Comparison of ENCODE assay signal across 26 mouse cellular contexts in genomic region chr19:23768864-23769263, GRCm38 (mm10). TPM values are rescaled to one million over a fixed set of nuclear protein-coding genes. Genes with fewer than 3 reads are reported as not detected.
A peak's percentile ranks its signal among the peaks of the same experiment; 100 is the strongest.
DNase-seq lines count a peak whose midpoint lies in the region; ATAC-seq lines count a peak whose summit lies in the region.
"Had no signal": no experiment of that assay in that cellular context is flagged by ENCODE, and none has a peak within 500 bp of the region (broad histone marks: within the 10 kb centered on the region; RNA-seq: fewer than 3 reads in every experiment).

No protein-coding gene starts in this region.

- 62% methylated on average over 5 of the region's 5 CpGs for WGBS in heart, embryonic 10.5 days
- WGBS in kidney, embryonic 16.5 days: 39% methylated on average over 5 of the region's 5 CpGs

- no peak overlapping the region for H3K4me3 ChIP-seq in heart, embryonic 10.5 days
- no peak overlapping the region for H3K4me3 ChIP-seq in kidney, embryonic 16.5 days (ENCODE audit: low read length)
- H3K4me3 ChIP-seq: embryonic facial prominence, embryonic 10.5 days; embryonic facial prominence, embryonic 13.5 days; erythroblast, embryonic 14.5 days; forebrain, embryonic 12.5 days; forebrain, embryonic 15.5 days; heart, adult 2 months; hindbrain, embryonic 12.5 days; hindbrain, embryonic 15.5 days had no signal

- DNase-seq in heart, adult 11 months: peak; percentile 29
- DNase-seq in heart, embryonic 10.5 days (ENCODE audit: low spot score): no peak
- no peak for DNase-seq in kidney, adult 9 months
- peak; percentile 7 for DNase-seq in kidney, postnatal 14 days
- DNase-seq in kidney, postnatal 36 days: no peak
- DNase-seq in testis, postnatal 10 days (ENCODE audit: low spot score): peak; percentile 33
- no peak for DNase-seq in testis, postnatal 14 days (ENCODE audit: low spot score)
- DNase-seq: adrenal gland, postnatal 10 days; adrenal gland, postnatal 36 days; B cell, adult 2 months; cerebellum, adult 9-10 months; cerebellum, postnatal 14 days; gastrocnemius, postnatal 25 days; heart, adult 2 months had no signal

- no peaks in the 10 kb centered on the region for H3K4me1 ChIP-seq in heart, embryonic 10.5 days
- no peaks in the 10 kb centered on the region for H3K4me1 ChIP-seq in kidney, embryonic 16.5 days (ENCODE audit: insufficient read depth, low read length)
- H3K4me1 ChIP-seq: embryonic facial prominence, embryonic 13.5 days had no signal

- no peaks in the 10 kb centered on the region for H3K9me3 ChIP-seq in heart, embryonic 10.5 days
- H3K9me3 ChIP-seq in kidney, embryonic 16.5 days (ENCODE audit: low read length): no peaks in the 10 kb centered on the region
- H3K9me3 ChIP-seq: embryonic facial prominence, embryonic 13.5 days; forebrain, embryonic 12.5 days; forebrain, embryonic 15.5 days; G1E; hindbrain, embryonic 12.5 days; hindbrain, embryonic 15.5 days had no signal

- H3K27me3 ChIP-seq in heart, embryonic 10.5 days (ENCODE audit: insufficient read depth, poor library complexity, severe bottlenecking): no peaks in the 10 kb centered on the region
- H3K27me3 ChIP-seq in kidney, embryonic 16.5 days (ENCODE audit: insufficient read depth, low read length): no peaks in the 10 kb centered on the region
- H3K27me3 ChIP-seq: CH12.LX; forebrain, embryonic 15.5 days; hindbrain, embryonic 12.5 days; hindbrain, embryonic 15.5 days had no signal

- H3K36me3 ChIP-seq in heart, embryonic 10.5 days: no peaks in the 10 kb centered on the region
- no peaks in the 10 kb centered on the region for H3K36me3 ChIP-seq in kidney, embryonic 16.5 days (ENCODE audit: insufficient read depth, low read length)
- H3K36me3 ChIP-seq: embryonic facial prominence, embryonic 10.5 days; embryonic facial prominence, embryonic 13.5 days; forebrain, embryonic 12.5 days; forebrain, embryonic 15.5 days; G1E; hindbrain, embryonic 12.5 days; hindbrain, embryonic 15.5 days had no signal

- no peak overlapping the region for H3K9ac ChIP-seq in kidney, embryonic 16.5 days (replicated peaks; ENCODE audit: low read length)
- H3K9ac ChIP-seq: embryonic facial prominence, embryonic 13.5 days; forebrain, embryonic 12.5 days; forebrain, embryonic 15.5 days; hindbrain, embryonic 12.5 days; hindbrain, embryonic 15.5 days had no signal

- peak; percentile 63; the same call in 1 of the 2 replicates for ATAC-seq in kidney, embryonic 16.5 days (ENCODE audit: low FRiP score, low TSS enrichment)
- ATAC-seq: forebrain, embryonic 15.5 days; Patski had no signal

- no peak overlapping the region for H3K27ac ChIP-seq in heart, embryonic 10.5 days
- peak overlapping the region; percentile 17; the same call in 1 of the 2 replicates for H3K27ac ChIP-seq in kidney, embryonic 16.5 days (ENCODE audit: low read length)
- H3K27ac ChIP-seq: embryonic facial prominence, embryonic 10.5 days; embryonic facial prominence, embryonic 13.5 days; forebrain, embryonic 12.5 days; forebrain, embryonic 15.5 days; heart, adult 2 months; hindbrain, embryonic 12.5 days; hindbrain, embryonic 15.5 days had no signal

- 0 out of 2 replicates have a peak overlapping the region, but pooled peaks have one; percentile 0 for H3K4me2 ChIP-seq in kidney, embryonic 16.5 days (replicated peaks; ENCODE audit: low read depth, low read length)
- H3K4me2 ChIP-seq: embryonic facial prominence, embryonic 13.5 days; forebrain, embryonic 12.5 days; forebrain, embryonic 15.5 days; heart, embryonic 11.5 days; hindbrain, embryonic 12.5 days; hindbrain, embryonic 15.5 days had no signal

RNA-seq across cellular contexts. Expression of gene Apba1, which starts 10.2 kb away (rescaled TPM):
- polyA plus RNA-seq in heart, embryonic 10.5 days (2016; fragmentation: Nextera tagmentation; extraction: Ambion mirVana): 0.25 and 0.28 TPM in 2 replicates
- 0.91 and 1.1 TPM in 2 replicates for polyA plus RNA-seq in kidney, embryonic 16.5 days (2015; fragmentation: Nextera tagmentation; extraction: Ambion mirVana)
- polyA plus RNA-seq: erythroblast, embryonic 14.5 days; G1E had no signal

Comparison
In these comparisons a context has a peak if more than half of its experiments do, and no peak if none do; other contexts are left out.
1. DNase-seq: peak in heart, adult 11 months (single experiment), kidney, postnatal 14 days (single experiment) and testis, postnatal 10 days (single experiment); none in heart, embryonic 10.5 days (single experiment), kidney, adult 9 months (single experiment), kidney, postnatal 36 days (0 of 2) and testis, postnatal 14 days (single experiment).